Mouse (Mus musculus): ENCODE results near the gene Gch1.

DNA sequence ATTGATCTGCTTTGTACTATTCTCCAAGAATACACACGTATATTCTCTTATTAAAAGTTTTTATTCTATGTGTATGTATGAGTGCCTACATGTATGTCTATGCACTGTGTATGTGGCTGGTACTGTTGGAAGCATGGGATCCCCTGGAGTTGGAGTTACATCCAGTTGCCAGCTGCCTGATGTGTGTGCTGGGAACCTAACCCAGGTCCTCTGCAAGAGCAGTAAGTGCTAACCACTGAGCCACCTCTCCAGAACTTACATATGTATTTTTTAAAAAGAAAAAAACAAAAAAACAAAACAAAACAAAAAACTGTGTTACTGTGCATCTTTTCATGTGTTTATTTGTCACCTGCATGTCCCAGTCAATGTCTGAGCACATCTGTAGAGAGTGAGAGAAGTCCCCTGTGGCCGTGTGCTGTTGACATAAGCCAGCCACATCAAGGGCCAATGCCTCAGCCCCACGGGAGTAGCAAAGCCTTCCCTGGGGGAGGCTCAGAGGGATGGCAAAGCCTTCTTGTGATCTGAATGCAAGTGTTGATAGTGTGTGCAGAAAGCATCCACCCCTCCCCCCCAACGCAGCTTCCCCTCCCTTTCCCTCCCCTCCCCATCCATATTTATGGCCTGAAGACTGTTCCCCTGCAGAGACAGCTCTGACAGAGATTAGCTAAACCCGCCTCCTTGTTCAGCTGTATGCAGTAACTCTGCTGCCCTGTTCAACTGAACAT lies 45.5 kb upstream of the Gch1 start:
- no peak for TF ChIP-seq CTCF (IDR thresholded peaks at IDR 0.05; ENCODE audit: control insufficient read depth, insufficient read depth, insufficient replicate concordance, low read depth, low read length)
- TF ChIP-seq POLR2A (IDR thresholded peaks at IDR 0.05; ENCODE audit: control insufficient read depth, low read depth, low read length), result no peak
